Mouse (Mus musculus) ES-Bruce4 (cell line): ENCODE measurements around the gene Syne1. TPM values are rescaled to one million over a fixed set of nuclear protein-coding genes. Genes with fewer than 3 reads are reported as not detected.

Experiments
- H3K27ac ChIP-seq: 2 replicates; pipeline ENCODE4 v1.5.1; 2012; ENCODE audit warnings: low read length, inconsistent platforms; ENCODE audit not compliant: insufficient read depth
- H3K27me3 ChIP-seq: 2 replicates; pipeline ENCODE4 v1.6.1; 2012; ENCODE audit warnings: mild to moderate bottlenecking, low read length, inconsistent platforms; ENCODE audit not compliant: control insufficient read depth, poor library complexity, insufficient read depth, severe bottlenecking
- H3K36me3 ChIP-seq: 2 replicates; pipeline ENCODE4 v1.6.1; 2012; ENCODE audit warnings: inconsistent platforms, mild to moderate bottlenecking, low read length, moderate library complexity; ENCODE audit not compliant: control insufficient read depth, poor library complexity, insufficient read depth, severe bottlenecking
- H3K4me1 ChIP-seq: one replicate; pipeline ENCODE4 v1.8.1; 2011; ENCODE audit warnings: low read length; ENCODE audit not compliant: control insufficient read depth, insufficient read depth
- H3K4me3 ChIP-seq: 2 replicates; pipeline ENCODE4 v1.5.1; 2011; ENCODE audit warnings: low read depth, mild to moderate bottlenecking, low read length
- H3K9ac ChIP-seq: 2 replicates; pipeline ENCODE4 v1.6.1; 2012; ENCODE audit warnings: low read depth, mild to moderate bottlenecking, inconsistent platforms; ENCODE audit not compliant: poor library complexity, severe bottlenecking
- H3K9me3 ChIP-seq: replicated peaks from 2 replicates; pipeline ENCODE4 v1.6.1; 2012; ENCODE audit warnings: mild to moderate bottlenecking, low read length, inconsistent platforms; ENCODE audit not compliant: control insufficient read depth, poor library complexity, insufficient read depth, severe bottlenecking
- CTCF ChIP-seq: IDR thresholded peaks from one replicate; pipeline ENCODE4 v1.8.1; 2011; ENCODE audit warnings: low read depth, low read length
- EP300 ChIP-seq: IDR thresholded peaks from 2 replicates; pipeline ENCODE4 v1.6.1; 2011; ENCODE audit warnings: low read depth, low read length; ENCODE audit not compliant: insufficient read depth
- POLR2A ChIP-seq: IDR thresholded peaks from one replicate; pipeline ENCODE4 v1.8.1; 2011; ENCODE audit warnings: low read length; ENCODE audit not compliant: insufficient read depth
- polyA plus RNA-seq: library from polyadenylated mRNA; stranded (reverse); fragments of >200 nt; gene quantifications from 2 replicates; pipeline ENCODE4 v1.2.4, GENCODE M21; 2011; ENCODE audit warnings: low read depth; ENCODE audit not compliant: missing spikeins, insufficient read depth, insufficient read length

Gene Syne1
- polyA plus RNA-seq, 1 experiment: 3.2 TPM

DNA sequence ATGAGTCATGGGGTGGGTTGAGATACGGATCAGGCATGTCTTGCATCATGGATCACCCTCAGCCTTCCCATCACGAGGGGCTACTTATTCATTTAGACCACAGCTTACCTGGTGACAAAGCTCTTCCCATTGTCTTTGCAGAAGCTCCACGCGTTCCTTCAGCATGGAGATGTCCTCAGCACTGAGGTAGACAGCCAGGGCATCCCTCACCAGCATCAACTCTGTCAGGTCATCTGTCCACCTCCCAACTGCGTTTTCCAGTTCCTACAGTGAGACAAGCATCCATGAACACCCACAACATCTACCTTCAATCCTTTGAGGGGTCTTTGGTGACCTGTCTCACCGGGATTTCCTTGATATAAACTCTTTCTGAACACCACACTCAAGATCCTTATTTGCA, 467.6 kb downstream of the Syne1 start:
- no peak overlapping the region for H3K4me3 ChIP-seq
- no peaks in the 10 kb centered on the region for H3K36me3 ChIP-seq
- H3K27ac ChIP-seq: no peak overlapping the region
- no peaks in the 10 kb centered on the region for H3K4me1 ChIP-seq
- H3K9ac ChIP-seq: no peak overlapping the region
- peaks cover 3% of the 10 kb centered on the region; the same call in 1 of the 2 replicates for H3K27me3 ChIP-seq
- TF ChIP-seq EP300 (no peak), CTCF (no peak), POLR2A (no peak)
- H3K9me3 ChIP-seq: 0 out of 2 replicates have a peak, but pooled peaks cover under 1% of the 10 kb centered on the region

DNA sequence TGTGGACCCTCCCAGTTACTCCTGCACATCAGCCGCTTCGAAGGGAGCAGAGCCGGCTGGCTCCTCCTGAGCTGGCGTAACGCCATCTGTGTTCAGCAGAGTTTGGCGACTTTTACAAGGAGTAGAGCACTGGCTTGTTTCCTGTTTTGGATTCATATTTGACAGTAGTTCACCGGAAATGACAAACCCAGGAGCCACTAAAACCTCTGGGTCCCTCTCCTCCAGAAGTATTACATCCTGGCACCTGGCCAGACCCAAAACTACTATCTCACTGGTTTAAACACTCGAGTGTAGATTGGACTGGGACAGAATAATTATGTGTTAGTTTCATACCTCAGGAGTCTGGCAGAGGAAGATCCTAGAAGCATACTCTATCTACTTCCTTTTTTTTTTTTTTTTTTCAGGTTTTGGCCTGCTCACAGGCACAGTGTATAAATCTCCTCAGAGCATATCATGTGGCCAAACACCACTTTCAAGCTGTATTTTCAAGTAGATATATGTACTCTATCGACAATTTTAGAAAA, 471.3 kb downstream of the Syne1 start:
- no peak overlapping the region for H3K4me3 ChIP-seq
- TF ChIP-seq EP300: no peak
- TF ChIP-seq CTCF: no peak
- TF ChIP-seq POLR2A: no peak
- no peak overlapping the region for H3K27ac ChIP-seq
- peaks cover 3% of the 10 kb centered on the region; the same call in 1 of the 2 replicates for H3K27me3 ChIP-seq
- no peaks in the 10 kb centered on the region for H3K9me3 ChIP-seq
- no peak overlapping the region for H3K9ac ChIP-seq
- no peaks in the 10 kb centered on the region for H3K4me1 ChIP-seq
- H3K36me3 ChIP-seq: no peaks in the 10 kb centered on the region

DNA sequence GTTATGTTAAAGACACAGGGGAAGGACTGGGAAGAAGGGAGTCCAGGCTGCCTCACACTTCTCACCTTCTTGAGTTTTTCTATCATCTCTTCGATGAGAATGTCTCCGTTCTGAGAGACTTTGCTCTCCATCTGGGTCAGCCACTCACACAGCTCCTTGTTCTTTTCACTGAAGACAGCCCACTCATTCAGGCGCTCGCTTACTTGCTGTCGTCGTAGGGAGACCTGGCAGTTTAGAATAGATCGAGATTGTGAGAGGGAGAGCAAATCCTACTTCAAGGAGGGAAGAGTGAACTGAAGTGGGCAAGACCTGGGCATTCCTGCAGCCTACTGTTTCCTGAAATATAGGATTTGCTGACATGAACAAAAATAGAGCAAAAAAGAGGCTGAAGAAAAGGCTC, 475.6 kb downstream of the Syne1 start:
- no peak overlapping the region for H3K27ac ChIP-seq
- TF ChIP-seq EP300: no peak
- TF ChIP-seq CTCF: no peak
- no peak for TF ChIP-seq POLR2A
- H3K4me1 ChIP-seq: no peaks in the 10 kb centered on the region
- no peaks in the 10 kb centered on the region for H3K36me3 ChIP-seq
- no peak overlapping the region for H3K9ac ChIP-seq
- no peaks in the 10 kb centered on the region for H3K27me3 ChIP-seq
- H3K4me3 ChIP-seq: no peak overlapping the region
- H3K9me3 ChIP-seq: 0 out of 2 replicates have a peak, but pooled peaks cover 6% of the 10 kb centered on the region

DNA sequence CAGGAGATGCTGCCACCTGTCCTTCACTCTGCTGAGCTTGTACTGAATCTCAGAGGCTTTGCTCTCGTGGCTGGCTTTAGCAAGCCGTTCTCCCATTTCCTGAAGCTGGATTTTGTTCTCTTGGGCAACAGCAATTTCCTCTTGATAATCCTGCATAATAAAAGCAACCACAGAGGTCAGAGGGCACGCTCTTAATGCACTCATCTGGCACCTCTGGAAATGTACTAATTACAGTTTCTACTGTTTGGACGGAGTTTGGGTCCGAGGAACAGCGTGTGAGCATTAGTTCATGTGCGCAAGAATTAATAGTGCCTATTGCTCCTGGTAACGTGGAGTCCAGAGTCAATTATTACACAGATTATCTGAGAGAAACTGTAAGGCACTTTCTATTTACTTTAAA, 479.2 kb downstream of the Syne1 start:
- H3K4me3 ChIP-seq: no peak overlapping the region
- no peak for TF ChIP-seq EP300
- no peak for TF ChIP-seq CTCF
- TF ChIP-seq POLR2A: no peak
- H3K27me3 ChIP-seq: no peaks in the 10 kb centered on the region
- H3K9ac ChIP-seq: no peak overlapping the region
- H3K9me3 ChIP-seq: 0 out of 2 replicates have a peak, but pooled peaks cover 6% of the 10 kb centered on the region
- H3K27ac ChIP-seq: no peak overlapping the region
- H3K36me3 ChIP-seq: no peaks in the 10 kb centered on the region
- no peaks in the 10 kb centered on the region for H3K4me1 ChIP-seq

DNA sequence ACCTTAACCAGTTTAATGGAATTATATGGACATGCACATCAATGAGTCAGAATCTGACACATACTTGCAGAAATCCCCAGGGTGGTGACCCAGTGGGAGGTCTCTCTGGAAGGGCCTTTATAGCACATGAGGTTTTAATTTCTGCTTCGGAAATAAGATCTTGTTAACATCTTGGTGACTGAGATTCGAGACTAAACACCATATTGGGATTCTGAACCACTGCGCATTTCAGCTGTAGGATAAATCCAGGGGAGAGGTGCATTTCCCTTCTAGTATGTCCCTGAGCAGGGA, 480.4 kb downstream of the Syne1 start:
- 0 out of 2 replicates have a peak, but pooled peaks cover 6% of the 10 kb centered on the region for H3K9me3 ChIP-seq
- no peak overlapping the region for H3K27ac ChIP-seq
- H3K9ac ChIP-seq: no peak overlapping the region
- no peaks in the 10 kb centered on the region for H3K36me3 ChIP-seq
- no peaks in the 10 kb centered on the region for H3K4me1 ChIP-seq
- no peaks in the 10 kb centered on the region for H3K27me3 ChIP-seq
- no peak overlapping the region for H3K4me3 ChIP-seq
- TF ChIP-seq EP300: no peak
- no peak for TF ChIP-seq CTCF
- TF ChIP-seq POLR2A: no peak

DNA sequence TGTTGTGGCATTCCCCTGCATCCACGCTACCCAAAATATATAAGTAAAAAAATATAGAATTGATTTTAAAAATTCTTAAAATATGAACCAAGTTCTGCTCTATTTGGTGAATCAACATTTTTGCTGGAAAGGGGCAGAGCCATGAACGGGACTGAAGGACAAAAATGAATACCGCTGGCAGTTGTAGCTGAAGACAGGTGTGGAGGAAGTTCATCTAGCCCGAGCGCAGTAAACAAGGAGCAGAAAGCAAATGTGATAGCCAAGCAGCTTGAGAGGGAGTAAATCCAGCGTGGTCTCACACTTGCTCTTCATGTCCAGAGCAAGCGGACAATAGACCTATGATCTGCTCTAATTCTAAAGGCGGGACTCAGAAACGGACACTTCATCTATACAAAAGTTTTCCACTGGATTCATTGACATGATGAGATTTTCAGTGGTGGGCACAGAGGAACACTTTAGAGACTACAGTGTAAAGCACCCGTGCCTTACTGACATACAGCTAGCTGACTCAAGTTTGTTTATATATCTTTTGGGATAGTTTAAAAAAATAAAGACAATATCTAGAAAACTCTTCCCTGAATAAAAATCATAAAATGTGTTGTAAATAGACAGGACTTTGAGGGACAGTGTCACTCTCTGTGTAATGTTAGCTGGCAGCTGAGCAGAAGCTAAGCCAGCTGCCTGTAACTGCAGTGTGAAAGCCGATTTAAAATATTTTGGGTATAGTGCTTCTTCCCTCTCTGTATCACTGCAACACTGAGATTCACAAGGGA, 480.9 kb downstream of the Syne1 start:
- Histone ChIP-seq H3K27me3 (no peaks in the 10 kb centered on the region), H3K27ac (no peak overlapping the region), H3K9ac (no peak overlapping the region), H3K9me3 (0 out of 2 replicates have a peak, but pooled peaks cover 6% of the 10 kb centered on the region), H3K4me3 (no peak overlapping the region), H3K4me1 (no peaks in the 10 kb centered on the region), H3K36me3 (no peaks in the 10 kb centered on the region)
- TF ChIP-seq CTCF (no peak), POLR2A (no peak), EP300 (no peak)
